Mouse (Mus musculus) stomach, postnatal 0 days (tissue): ENCODE data around the gene Wwox.

ENCODE experiments used
- CTCF ChIP-seq: IDR thresholded peaks from 2 replicates; pipeline ENCODE4 v1.5.1; 2016; ENCODE audit warnings: antibody characterized with exemption, low read depth, mild to moderate bottlenecking, moderate library complexity
- EP300 ChIP-seq: optimal IDR thresholded peaks from 2 replicates; pipeline ENCODE3; 2016; ENCODE audit warnings: antibody characterized with exemption

DNA sequence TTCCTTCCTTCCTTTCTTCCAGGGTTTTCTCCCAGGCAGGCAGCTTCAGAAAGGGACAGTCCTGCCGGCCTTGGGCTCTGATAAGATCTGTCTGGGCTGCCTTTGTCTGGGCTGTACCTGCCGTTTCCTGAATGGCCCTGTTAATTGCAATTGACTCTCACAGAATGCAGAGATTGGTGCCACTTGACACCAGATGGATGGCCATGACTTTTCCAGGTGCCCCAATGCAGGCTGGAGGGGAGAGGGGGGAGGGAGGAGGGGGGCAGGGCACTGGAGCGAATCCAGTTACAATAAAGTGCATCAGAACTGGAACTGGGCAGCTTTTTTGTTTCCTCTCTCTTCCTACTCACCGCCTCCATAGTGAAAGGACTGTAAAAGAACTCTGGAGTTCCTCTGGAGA, 443.0 kb downstream of the Wwox start:
- TF ChIP-seq CTCF (no peak), EP300 (no peak)
